Mouse (Mus musculus) gastrocnemius, postnatal 36 days (tissue): ENCODE data around the gene Stpg1. TPM values are rescaled to one million over a fixed set of nuclear protein-coding genes. Genes with fewer than 3 reads are reported as not detected.

Experiments used
- DNase-seq, 2 experiments: peaks; one replicate each; pipeline ENCODE4 v3.0.0; 2022
- intact Hi-C: fragments of 180-260 bp; cut with DNase I; formaldehyde crosslinking; loops from one replicate; pipeline ENCODE4 v1.15.1; 2025
- total RNA-seq, 2 experiments: library from RNA; stranded (reverse); gene quantifications; 2 replicates each; pipeline ENCODE4 v1.2.3; 2021

Stpg1 gene
- total RNA-seq, 2 experiments from 2014 or later, result not detected

- no peak for DNase-seq
- intact Hi-C loops, result no loop called here
Observed at GRCm38 (mm10) chr4:135546793-135547192, 52.2 kb downstream of the Stpg1 start.

- intact Hi-C loops, result no loop called here
- no peak for DNase-seq
Observed at GRCm38 (mm10) chr4:135547551-135547950, 53.0 kb downstream of the Stpg1 start.

GRCm38 (mm10) chr4:135548108-135548507 is 53.5 kb downstream of the Stpg1 start:
- no peak for DNase-seq
- intact Hi-C loops, result no loop called here

GRCm38 (mm10) chr4:135548521-135549077 is 54.0 kb downstream of the Stpg1 start:
- intact Hi-C loops, result no loop called here
- no peak for DNase-seq

GRCm38 (mm10) chr4:135549323-135549722 is 54.7 kb downstream of the Stpg1 start:
- intact Hi-C loops, result no loop called here
- DNase-seq, result no peak

GRCm38 (mm10) chr4:135563794-135564193 is 69.2 kb downstream of the Stpg1 start:
- intact Hi-C loops, result no loop called here
- DNase-seq, result no peak

GRCm38 (mm10) chr4:135565400-135565799 is 70.8 kb downstream of the Stpg1 start:
- DNase-seq, result no peak
- intact Hi-C loops, result no loop called here

GRCm38 (mm10) chr4:135567042-135567441 is 72.5 kb downstream of the Stpg1 start:
- DNase-seq, result no peak
- intact Hi-C loops, result no loop called here

DNA sequence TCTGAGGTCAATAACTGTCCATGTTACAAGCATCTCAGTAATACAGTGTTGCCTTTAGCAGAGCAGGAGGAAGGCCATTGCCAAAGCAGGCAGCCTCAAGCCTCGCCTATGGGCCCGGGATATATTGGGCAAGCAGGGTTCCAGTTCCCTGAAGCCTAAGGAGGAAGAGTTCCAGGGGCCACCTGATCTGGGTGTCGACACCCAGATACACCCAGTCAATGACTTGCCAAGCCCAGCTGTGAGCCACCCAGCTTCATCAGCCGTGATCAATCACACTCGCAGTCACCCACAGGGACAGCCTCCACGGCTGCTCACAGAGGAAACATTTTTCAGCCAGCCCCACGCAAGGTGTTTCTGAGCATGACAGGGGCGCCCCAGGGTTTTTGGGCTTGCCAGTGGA is 72.9 kb downstream of the Stpg1 start:
- DNase-seq, result no peak
- intact Hi-C loops, result no loop called here

GRCm38 (mm10) chr4:135569201-135569600 is 74.6 kb downstream of the Stpg1 start:
- intact Hi-C loops, result no loop called here
- no peak for DNase-seq

DNA sequence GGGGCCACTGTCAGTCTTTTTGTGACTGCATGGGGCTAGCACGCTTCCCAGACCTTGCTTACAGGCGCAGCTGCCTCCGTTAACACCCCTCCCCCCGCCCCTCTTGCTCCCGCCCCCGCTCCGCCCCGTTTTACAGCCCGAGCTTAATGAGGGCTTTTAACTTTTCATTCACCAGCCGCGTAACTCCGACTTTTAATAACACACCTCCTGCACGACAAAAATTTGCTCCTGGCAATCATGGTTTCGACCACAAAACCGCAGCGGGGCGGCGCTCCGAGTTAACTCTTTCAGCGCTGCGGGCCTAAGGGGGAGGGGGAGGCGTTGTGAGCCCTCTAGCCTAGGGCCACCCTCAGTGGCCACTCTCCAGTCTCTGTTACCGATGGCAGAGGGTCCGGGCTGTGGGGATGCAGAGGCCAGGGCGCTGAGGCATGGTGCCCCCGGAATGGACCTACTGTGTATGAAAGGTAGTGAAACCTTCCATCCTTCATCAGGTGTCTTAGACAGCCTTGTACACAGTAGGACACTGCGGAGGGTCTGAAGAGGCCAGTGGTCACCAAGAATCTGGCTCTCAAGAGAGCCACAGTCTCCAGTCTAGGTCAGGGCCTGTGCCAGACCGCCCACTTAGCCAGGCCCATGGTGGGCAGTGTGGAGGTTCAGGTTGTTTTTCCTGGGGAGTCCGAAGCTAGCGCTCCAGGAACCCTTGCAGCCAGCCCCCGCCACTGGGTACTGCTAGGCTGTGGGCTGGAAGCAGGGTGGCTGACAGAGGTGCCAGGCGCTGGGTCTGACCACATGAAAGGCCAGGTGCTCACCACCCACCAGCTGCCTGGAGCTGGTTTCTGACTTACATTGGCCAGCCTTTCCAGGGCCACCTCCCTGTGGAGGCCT is 75.8 kb downstream of the Stpg1 start:
- intact Hi-C loops, result loop anchor here (5.0 kb wide), 1 partner anchor 87 kb away; no protein-coding TSS in a partner anchor
- DNase-seq, result no peak

DNA sequence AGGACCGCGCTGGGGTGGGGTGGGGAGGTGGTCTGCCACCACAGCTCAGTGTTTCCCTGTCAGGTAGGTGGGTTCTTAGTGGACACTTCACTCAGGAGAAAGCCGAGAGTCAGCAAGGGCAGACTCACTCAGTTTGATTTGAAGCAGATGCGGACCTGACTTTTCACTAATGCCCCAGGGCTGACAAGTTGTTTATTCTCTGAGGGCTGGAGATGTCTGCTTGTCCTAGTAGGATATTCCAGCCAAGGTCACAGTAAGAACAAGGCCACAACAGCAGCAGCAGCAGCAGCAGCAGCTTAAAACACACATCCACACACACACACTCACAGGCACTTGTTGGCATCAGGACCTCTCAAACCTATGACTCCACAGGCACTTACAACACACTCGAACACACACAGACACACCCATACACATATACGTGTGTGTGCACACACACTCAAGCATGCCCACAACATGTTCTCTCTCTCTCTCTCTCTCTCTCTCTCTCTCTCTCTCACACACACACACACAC is 76.5 kb downstream of the Stpg1 start:
- DNase-seq, result no peak
- intact Hi-C loops, result loop anchor here (5.0 kb wide), 1 partner anchor 86 kb away; no protein-coding TSS in a partner anchor

GRCm38 (mm10) chr4:135572276-135572675 is 77.7 kb downstream of the Stpg1 start:
- no peak for DNase-seq
- intact Hi-C loops, result loop anchor here (5.0 kb wide), 1 partner anchor 85 kb away; no protein-coding TSS in a partner anchor

GRCm38 (mm10) chr4:135573251-135573808 is 78.7 kb downstream of the Stpg1 start, which contains the start of gene Grhl3:
Gene Grhl3 (minus strand): TSS chr4:135573630.
- intact Hi-C loops, result loop anchor here (5.0 kb wide), 1 partner anchor 84 kb away; no protein-coding TSS in a partner anchor
- DNase-seq, result no peak

DNA sequence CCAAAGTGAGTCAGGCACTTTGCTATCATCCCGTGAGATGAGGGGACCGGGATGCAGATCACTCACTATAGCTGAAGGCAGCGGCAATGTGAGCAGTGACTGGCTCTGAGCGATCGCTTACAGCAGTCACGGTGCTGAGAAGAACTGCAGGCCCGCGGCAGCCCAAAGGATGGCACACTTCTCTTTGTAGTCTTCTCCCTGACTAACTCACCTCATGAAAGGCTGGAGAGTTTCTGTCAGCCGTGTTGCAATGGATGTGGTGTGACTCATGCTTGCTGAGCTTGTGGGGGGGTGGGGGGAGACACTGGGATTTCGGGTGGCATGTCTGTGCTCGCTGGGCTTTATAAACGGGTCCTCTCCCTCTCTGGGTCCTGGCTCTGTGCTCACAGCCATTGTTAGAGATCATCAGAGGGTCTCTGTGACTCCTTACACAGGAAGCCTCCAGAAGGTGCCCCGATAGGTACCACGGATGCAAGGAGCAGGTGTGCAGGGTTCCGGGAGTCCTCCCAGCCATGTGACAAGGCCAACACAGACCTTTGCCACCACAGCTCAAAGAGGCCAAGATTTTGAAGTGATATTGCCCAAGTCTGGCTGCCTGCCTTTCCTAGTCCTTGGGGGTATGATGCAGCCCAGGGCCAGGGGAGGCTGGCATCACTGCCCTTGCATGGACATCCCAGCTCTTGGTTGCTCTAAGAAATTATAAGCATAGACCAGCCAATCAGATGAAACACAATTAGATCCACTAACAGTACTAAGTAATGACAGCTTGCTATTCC is 81.0 kb downstream of the Stpg1 start:
- DNase-seq, result no peak
- intact Hi-C loops, result no loop called here

GRCm38 (mm10) chr4:135578490-135578889 is 83.9 kb downstream of the Stpg1 start:
- intact Hi-C loops, result no loop called here
- no peak for DNase-seq

- DNase-seq, result no peak
- intact Hi-C loops, result no loop called here
Observed at GRCm38 (mm10) chr4:135579695-135580094, 85.1 kb downstream of the Stpg1 start.

GRCm38 (mm10) chr4:135581222-135581910 is 86.8 kb downstream of the Stpg1 start:
- DNase-seq, result no peak
- intact Hi-C loops, result no loop called here

DNA sequence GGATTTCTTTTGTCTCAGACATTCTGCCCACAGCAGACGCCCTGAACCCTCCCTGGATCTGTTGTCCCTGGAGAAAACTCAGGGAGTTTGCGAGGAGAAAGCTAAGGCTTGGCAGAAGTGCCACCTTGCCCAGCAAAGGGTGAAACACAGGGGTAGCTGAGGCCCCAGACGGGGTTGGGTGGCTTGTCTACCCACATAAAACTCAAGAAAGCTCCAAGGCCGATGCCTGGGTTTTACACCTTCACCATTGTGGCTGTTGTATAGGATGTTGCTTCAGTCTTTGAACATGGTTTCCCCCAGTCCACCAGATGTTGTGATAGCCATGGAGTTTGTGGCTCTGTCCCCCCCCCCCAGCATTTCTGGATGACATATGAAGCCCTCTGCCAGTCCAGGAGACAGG is 90.2 kb downstream of the Stpg1 start:
- intact Hi-C loops, result no loop called here

More for the DNA sequence above, 90.2 kb downstream of the Stpg1 start:
- no peak for DNase-seq
